Mouse (Mus musculus): Measurements from ENCODE around the gene Zfp791. TPM values are rescaled to one million over a fixed set of nuclear protein-coding genes. Genes with fewer than 3 reads are reported as not detected.
"Not testable (repeated sequence)": the region's sequence is repeated elsewhere in the genome, so short reads cannot be mapped to it uniquely, and the experiment has no call there.

Gene Zfp791
- 1 to 10 TPM; 6.9 to 7.7 TPM for total RNA-seq (2021)

- no peak for DNase-seq (ENCODE audit: low spot score in 2 of 2)
- intact Hi-C loops (cut with DNase I), result no loop called here
These were observed at the start of gene Zfp791 for GRCm38 (mm10) chr8:85122995-85123394. Gene Zfp791 (minus strand): TSS chr8:85123095.

- intact Hi-C loops (cut with DNase I), result loop anchor here (2.0 kb wide), 1 partner anchor 94 kb away; no protein-coding TSS in a partner anchor
- peak; percentile 45 to 56 for DNase-seq (ENCODE audit: low spot score in 2 of 2)
These were observed 48.4 kb upstream of the Zfp791 start for GRCm38 (mm10) chr8:85171291-85171690.

- intact Hi-C loops (cut with DNase I), result no loop called here
- no peak for DNase-seq (ENCODE audit: low spot score in 2 of 2)
These were observed 28.7 kb upstream of the Zfp791 start, which contains the start of gene Cks1brt for GRCm38 (mm10) chr8:85151624-85152023. Gene Cks1brt (plus strand): TSS chr8:85151924.

- peak in 1 of 2 experiments; percentile 12 for DNase-seq (ENCODE audit: low spot score in 2 of 2)
- intact Hi-C loops (cut with DNase I), result loop anchor here (10.0 kb wide), 1 partner anchor 72 kb away; no protein-coding TSS in a partner anchor
These were observed 19.6 kb upstream of the Zfp791 start for GRCm38 (mm10) chr8:85142516-85142915.

- DNase-seq (ENCODE audit: low spot score in 2 of 2); intact Hi-C loops (cut with DNase I): not testable (repeated sequence)
These were observed 12.8 kb upstream of the Zfp791 start for GRCm38 (mm10) chr8:85135690-85136089.

GRCm38 (mm10) chr8:85132335-85132734 lies 9.4 kb upstream of the Zfp791 start:
- intact Hi-C loops (cut with DNase I), result no loop called here
- DNase-seq (ENCODE audit: low spot score in 2 of 2), result no peak

GRCm38 (mm10) chr8:85123691-85124090 lies 796 bp upstream of the Zfp791 start:
- no peak for DNase-seq (ENCODE audit: low spot score in 2 of 2)
- intact Hi-C loops (cut with DNase I), result no loop called here

- DNase-seq (ENCODE audit: low spot score in 2 of 2); intact Hi-C loops (cut with DNase I): not testable (repeated sequence)
These were observed 2.6 kb downstream of the Zfp791 start for GRCm38 (mm10) chr8:85120251-85120650.

GRCm38 (mm10) chr8:85119052-85119981 lies 3.6 kb downstream of the Zfp791 start:
- intact Hi-C loops (cut with DNase I), result no loop called here

GRCm38 (mm10) chr8:85116984-85117383 lies 5.9 kb downstream of the Zfp791 start:
- DNase-seq (ENCODE audit: low spot score in 2 of 2), result no peak
- intact Hi-C loops (cut with DNase I), result no loop called here

More at GRCm38 (mm10) chr8:85119052-85119981, 3.6 kb downstream of the Zfp791 start:
- peak; percentile 81 to 92 for DNase-seq (ENCODE audit: low spot score in 2 of 2)

GRCm38 (mm10) chr8:85115501-85115900 lies 7.4 kb downstream of the Zfp791 start:
- no peak for DNase-seq (ENCODE audit: low spot score in 2 of 2)
- intact Hi-C loops (cut with DNase I), result no loop called here

GRCm38 (mm10) chr8:85113241-85113640 lies 9.7 kb downstream of the Zfp791 start:
- no peak for DNase-seq (ENCODE audit: low spot score in 2 of 2)
- intact Hi-C loops (cut with DNase I), result no loop called here

GRCm38 (mm10) chr8:85100076-85100665 lies 22.7 kb downstream of the Zfp791 start:
- DNase-seq (ENCODE audit: low spot score in 2 of 2), result no peak
- intact Hi-C loops (cut with DNase I), result no loop called here

GRCm38 (mm10) chr8:85096850-85097249 lies 26.0 kb downstream of the Zfp791 start:
- intact Hi-C loops (cut with DNase I), result no loop called here
- DNase-seq (ENCODE audit: low spot score in 2 of 2), result no peak

- DNase-seq (ENCODE audit: low spot score in 2 of 2), result no peak
- intact Hi-C loops (cut with DNase I), result no loop called here
These were observed 26.7 kb downstream of the Zfp791 start for GRCm38 (mm10) chr8:85096196-85096595.

GRCm38 (mm10) chr8:85095566-85095965 lies 27.3 kb downstream of the Zfp791 start:
- intact Hi-C loops (cut with DNase I), result no loop called here
- DNase-seq (ENCODE audit: low spot score in 2 of 2), result no peak

GRCm38 (mm10) chr8:85095051-85095450 lies 27.8 kb downstream of the Zfp791 start:
- intact Hi-C loops (cut with DNase I), result no loop called here
- no peak for DNase-seq (ENCODE audit: low spot score in 2 of 2)

- intact Hi-C loops (cut with DNase I), result no loop called here
These were observed 31.3 kb downstream of the Zfp791 start for GRCm38 (mm10) chr8:85091526-85092090.

GRCm38 (mm10) chr8:85090856-85091255 lies 32.0 kb downstream of the Zfp791 start:
- intact Hi-C loops (cut with DNase I), result no loop called here
- no peak for DNase-seq (ENCODE audit: low spot score in 2 of 2)

More at GRCm38 (mm10) chr8:85091526-85092090, 31.3 kb downstream of the Zfp791 start:
- DNase-seq (ENCODE audit: low spot score in 2 of 2), result no peak

GRCm38 (mm10) chr8:85088771-85089170 lies 34.1 kb downstream of the Zfp791 start:
- DNase-seq (ENCODE audit: low spot score in 2 of 2), result no peak
- intact Hi-C loops (cut with DNase I), result no loop called here
